Mouse (Mus musculus): ENCODE measurements around the gene Zfp593. TPM values are rescaled to one million over a fixed set of nuclear protein-coding genes. Genes with fewer than 3 reads are reported as not detected.

Gene Zfp593
- total and polyA plus RNA-seq, 2 experiments: 2.9 to 6.8 TPM

GRCm38 (mm10) chr4:134230431-134230830 is 15.0 kb downstream of the Zfp593 start:
- Histone ChIP-seq H3K36me3 (ENCODE audit: control insufficient read depth, insufficient read depth, low read length) (no peaks in the 10 kb centered on the region), H3K4me1 (ENCODE audit: control insufficient read depth, insufficient read depth, low read length) (no peaks in the 10 kb centered on the region), H3K27me3 (ENCODE audit: control insufficient read depth, insufficient read depth, low read length) (no peaks in the 10 kb centered on the region), H3K9ac (ENCODE audit: low read depth, low read length) (no peak overlapping the region), H3K4me3 (ENCODE audit: insufficient read depth, low read depth, low read length) (no peak overlapping the region), H3K27ac (replicated peaks; ENCODE audit: insufficient read depth, low read depth, low read length) (no peak overlapping the region), H3K79me2 (ENCODE audit: control insufficient read depth, insufficient read depth, low read length) (no peaks in the 10 kb centered on the region)
- 37% methylated on average over 8 of the region's 8 CpGs for WGBS
- no peak for DNase-seq (ENCODE audit: extremely low read depth, low read depth, low spot score)
- TF ChIP-seq POLR2A (IDR thresholded peaks at IDR 0.05; ENCODE audit: extremely low read depth, insufficient read depth, low read length): no peak
- TF ChIP-seq CTCF (IDR thresholded peaks at IDR 0.05; ENCODE audit: low read depth, low read length): no peak

GRCm38 (mm10) chr4:134227194-134227593 is 18.2 kb downstream of the Zfp593 start, which contains the start of gene Catsper4:
Catsper4 (minus strand) TSS chr4:134227383.
- H3K27ac ChIP-seq (replicated peaks; ENCODE audit: insufficient read depth, low read depth, low read length): no peak within 1 kb of the TSS
- no peak within 1 kb of the TSS for H3K9ac ChIP-seq (ENCODE audit: low read depth, low read length)
- H3K79me2 ChIP-seq (ENCODE audit: control insufficient read depth, insufficient read depth, low read length): no peaks in the 10 kb centered on the region
- no peaks in the 10 kb centered on the region for H3K4me1 ChIP-seq (ENCODE audit: control insufficient read depth, insufficient read depth, low read length)
- H3K4me3 ChIP-seq (ENCODE audit: insufficient read depth, low read depth, low read length): no peak within 1 kb of the TSS
- no peak for DNase-seq (ENCODE audit: extremely low read depth, low read depth, low spot score)
- H3K36me3 ChIP-seq (ENCODE audit: control insufficient read depth, insufficient read depth, low read length): no peaks in the 10 kb centered on the region
- WGBS: 89% methylated on average over 8 of the region's 8 CpGs
- TF ChIP-seq POLR2A (IDR thresholded peaks at IDR 0.05; ENCODE audit: extremely low read depth, insufficient read depth, low read length): no peak
- TF ChIP-seq CTCF (IDR thresholded peaks at IDR 0.05; ENCODE audit: low read depth, low read length): no peak
- H3K27me3 ChIP-seq (ENCODE audit: control insufficient read depth, insufficient read depth, low read length): no peaks in the 10 kb centered on the region

- 54% methylated on average over 11 of the region's 11 CpGs for WGBS
Observed at GRCm38 (mm10) chr4:134222793-134223600, 22.4 kb downstream of the Zfp593 start.

GRCm38 (mm10) chr4:134206488-134207053 is 38.8 kb downstream of the Zfp593 start:
- Histone ChIP-seq H3K27ac (replicated peaks; ENCODE audit: insufficient read depth, low read depth, low read length) (no peak overlapping the region), H3K4me3 (ENCODE audit: insufficient read depth, low read depth, low read length) (no peak overlapping the region), H3K36me3 (ENCODE audit: control insufficient read depth, insufficient read depth, low read length) (no peaks in the 10 kb centered on the region), H3K79me2 (ENCODE audit: control insufficient read depth, insufficient read depth, low read length) (no peaks in the 10 kb centered on the region), H3K27me3 (ENCODE audit: control insufficient read depth, insufficient read depth, low read length) (no peaks in the 10 kb centered on the region), H3K4me1 (ENCODE audit: control insufficient read depth, insufficient read depth, low read length) (no peaks in the 10 kb centered on the region), H3K9ac (ENCODE audit: low read depth, low read length) (no peak overlapping the region)
- no peak for DNase-seq (ENCODE audit: extremely low read depth, low read depth, low spot score)
- TF ChIP-seq POLR2A (IDR thresholded peaks at IDR 0.05; ENCODE audit: extremely low read depth, insufficient read depth, low read length) (no peak), CTCF (IDR thresholded peaks at IDR 0.05; ENCODE audit: low read depth, low read length) (no peak)
- WGBS: 51% methylated on average over 6 of the region's 6 CpGs

More at GRCm38 (mm10) chr4:134222793-134223600, 22.4 kb downstream of the Zfp593 start:
- H3K9ac ChIP-seq (ENCODE audit: low read depth, low read length): no peak overlapping the region
- no peaks in the 10 kb centered on the region for H3K79me2 ChIP-seq (ENCODE audit: control insufficient read depth, insufficient read depth, low read length)
- no peak overlapping the region for H3K27ac ChIP-seq (replicated peaks; ENCODE audit: insufficient read depth, low read depth, low read length)
- no peaks in the 10 kb centered on the region for H3K27me3 ChIP-seq (ENCODE audit: control insufficient read depth, insufficient read depth, low read length)
- no peaks in the 10 kb centered on the region for H3K4me1 ChIP-seq (ENCODE audit: control insufficient read depth, insufficient read depth, low read length)
- DNase-seq (ENCODE audit: extremely low read depth, low read depth, low spot score): no peak
- no peak overlapping the region for H3K4me3 ChIP-seq (ENCODE audit: insufficient read depth, low read depth, low read length)
- no peak for TF ChIP-seq CTCF (IDR thresholded peaks at IDR 0.05; ENCODE audit: low read depth, low read length)
- H3K36me3 ChIP-seq (ENCODE audit: control insufficient read depth, insufficient read depth, low read length): no peaks in the 10 kb centered on the region

- no peak for DNase-seq (ENCODE audit: extremely low read depth, low read depth, low spot score)
- Histone ChIP-seq H3K36me3 (ENCODE audit: control insufficient read depth, insufficient read depth, low read length) (no peaks in the 10 kb centered on the region), H3K27ac (replicated peaks; ENCODE audit: insufficient read depth, low read depth, low read length) (no peak overlapping the region), H3K4me1 (ENCODE audit: control insufficient read depth, insufficient read depth, low read length) (no peaks in the 10 kb centered on the region), H3K79me2 (ENCODE audit: control insufficient read depth, insufficient read depth, low read length) (no peaks in the 10 kb centered on the region), H3K4me3 (ENCODE audit: insufficient read depth, low read depth, low read length) (no peak overlapping the region), H3K27me3 (ENCODE audit: control insufficient read depth, insufficient read depth, low read length) (no peaks in the 10 kb centered on the region), H3K9ac (ENCODE audit: low read depth, low read length) (no peak overlapping the region)
- WGBS: 80% methylated on average over 17 of the region's 17 CpGs
- TF ChIP-seq POLR2A (IDR thresholded peaks at IDR 0.05; ENCODE audit: extremely low read depth, insufficient read depth, low read length) (no peak), CTCF (IDR thresholded peaks at IDR 0.05; ENCODE audit: low read depth, low read length) (no peak)
Observed at GRCm38 (mm10) chr4:134203340-134203896, 42.0 kb downstream of the Zfp593 start.
